Mouse (Mus musculus) hindbrain, postnatal 0 days (tissue): ENCODE data around the gene Smim6. TPM values are rescaled to one million over a fixed set of nuclear protein-coding genes. Genes with fewer than 3 reads are reported as not detected.

Experiments
- ATAC-seq: fragments of 200-750 bp; cut with Nextera tagmentation; 2 replicates; pipeline ENCODE4 v1.8.0; 2017; ENCODE audit warnings: mild to moderate bottlenecking, moderate TSS enrichment, moderate library complexity
- DNase-seq: peaks from one replicate; pipeline ENCODE4 v3.0.0-alpha.2; 2015; ENCODE audit warnings: low spot score
- H3K27ac ChIP-seq: fragments of 300-500 bp; sonication (generic); 2 replicates; pipeline ENCODE4 v1.5.1; 2014; ENCODE audit warnings: mild to moderate bottlenecking
- H3K27me3 ChIP-seq: fragments of 300-500 bp; sonication (generic); 2 replicates; pipeline ENCODE4 v1.6.1; 2014; ENCODE audit warnings: low read length, mixed read lengths; ENCODE audit not compliant: insufficient read depth
- H3K36me3 ChIP-seq: fragments of 300-500 bp; sonication (generic); 2 replicates; pipeline ENCODE4 v1.6.1; 2014; ENCODE audit warnings: low read length, mixed read lengths; ENCODE audit not compliant: insufficient read depth
- H3K4me1 ChIP-seq: fragments of 300-500 bp; sonication (generic); 2 replicates; pipeline ENCODE4 v1.6.1; 2014; ENCODE audit warnings: antibody characterized with exemption, low read length, mixed read lengths; ENCODE audit not compliant: insufficient read depth
- H3K4me2 ChIP-seq: fragments of 300-500 bp; sonication (generic); 2 replicates; pipeline ENCODE4 v1.6.1; 2014; ENCODE audit warnings: low read depth, mild to moderate bottlenecking, low read length, moderate library complexity, mixed read lengths
- H3K4me3 ChIP-seq: fragments of 300-500 bp; sonication (generic); 2 replicates; pipeline ENCODE4 v1.5.1; 2014; ENCODE audit warnings: low read length
- H3K9ac ChIP-seq: fragments of 300-500 bp; sonication (generic); replicated peaks from 2 replicates; pipeline ENCODE4 v1.6.1; 2014; ENCODE audit warnings: mild to moderate bottlenecking, low read length, moderate library complexity, mixed read lengths
- H3K9me3 ChIP-seq: fragments of 300-500 bp; sonication (generic); 2 replicates; pipeline ENCODE4 v1.6.1; 2016; ENCODE audit warnings: low read length, mixed read lengths
- CTCF ChIP-seq: IDR thresholded peaks from 2 replicates; pipeline ENCODE4 v1.5.1; 2016; ENCODE audit warnings: antibody characterized with exemption, control low read depth, low read depth
- WGBS: fragments of 180-500 bp; shearing (Covaris S2); extraction: QIAGEN DNeasy Blood & Tissue Kit; methylation state at CpG from one replicate; pipeline ENCODE4 v1.1.7; 2014; 5-methylcytosine and 5-hydroxymethylcytosine counted together
- polyA plus RNA-seq: library from polyadenylated mRNA; unstranded; fragments of >200 nt; fragmentation: Nextera tagmentation; extraction: Ambion mirVana; gene quantifications from 2 replicates; pipeline ENCODE4 v1.2.1, GENCODE M21; 2015
- total RNA-seq: library from RNA; depleted of rRNA; stranded (reverse); fragments of >200 nt; gene quantifications from 2 replicates; pipeline ENCODE4 v1.2.3, GENCODE M21; 2014

The Smim6 gene
- total and polyA plus RNA-seq, 2 experiments from 2014 or later = 0.35 TPM; not detected in 1

DNA sequence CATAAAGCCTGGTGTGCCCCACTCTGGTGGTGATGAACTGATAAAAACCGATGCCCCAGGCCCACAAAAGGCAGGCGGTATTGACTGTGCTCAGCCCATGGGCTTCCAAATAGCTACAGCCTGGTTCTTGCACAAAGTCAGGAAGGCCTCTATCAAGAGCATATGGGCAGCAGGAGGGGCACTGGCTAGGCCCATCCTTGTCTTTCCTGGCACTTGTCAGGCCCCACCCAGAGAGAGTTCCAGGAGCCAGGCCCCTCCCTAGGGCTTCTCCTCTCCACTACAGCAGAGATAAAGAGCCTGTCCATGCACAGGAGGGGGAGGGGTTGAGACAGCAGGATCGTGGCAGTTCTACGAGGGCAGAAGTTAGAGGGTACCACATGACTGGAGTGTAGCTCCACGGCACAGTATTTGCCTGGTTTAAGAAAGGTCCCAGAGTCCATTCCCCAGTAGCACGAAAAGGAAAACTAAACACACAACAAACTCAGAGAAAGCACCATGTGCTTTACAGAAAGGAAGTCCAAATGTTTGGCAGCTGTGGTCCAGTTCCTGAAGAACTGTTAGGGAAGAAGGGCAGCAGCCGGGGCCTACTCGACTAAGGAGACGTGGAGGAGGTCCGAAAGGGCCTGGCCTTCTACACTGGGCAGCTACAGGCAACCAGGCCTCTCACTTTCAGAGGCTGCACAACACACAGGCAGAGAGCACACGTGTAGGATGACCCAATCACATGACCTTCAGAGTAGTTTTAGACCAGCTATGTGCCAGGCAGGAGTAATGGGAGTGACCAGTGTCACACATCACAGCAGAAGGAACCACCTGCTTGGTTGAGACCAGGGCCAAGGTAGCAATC is 8.2 kb upstream of the Smim6 start:
- Histone ChIP-seq H3K4me1 (no peaks in the 10 kb centered on the region), H3K27me3 (no peaks in the 10 kb centered on the region), H3K9ac (no peak overlapping the region), H3K9me3 (no peaks in the 10 kb centered on the region), H3K4me3 (no peak overlapping the region), H3K27ac (no peak overlapping the region), H3K36me3 (no peaks in the 10 kb centered on the region), H3K4me2 (no peak overlapping the region)
- WGBS = 74% methylated on average over 11 of the region's 11 CpGs
- ATAC-seq = no peak
- TF ChIP-seq CTCF = no peak
- DNase-seq = no peak

GRCm38 (mm10) chr11:115904231-115904955 is 7.4 kb upstream of the Smim6 start:
- H3K27me3 ChIP-seq = no peaks in the 10 kb centered on the region
- H3K36me3 ChIP-seq = no peaks in the 10 kb centered on the region
- H3K4me2 ChIP-seq = no peak overlapping the region
- H3K4me1 ChIP-seq = no peaks in the 10 kb centered on the region
- no peaks in the 10 kb centered on the region for H3K9me3 ChIP-seq
- WGBS = 82% methylated on average over 8 of the region's 8 CpGs
- no peak for TF ChIP-seq CTCF
- no peak overlapping the region for H3K27ac ChIP-seq
- H3K9ac ChIP-seq = no peak overlapping the region
- H3K4me3 ChIP-seq = no peak overlapping the region
- DNase-seq (no peak), ATAC-seq (no peak)

DNA sequence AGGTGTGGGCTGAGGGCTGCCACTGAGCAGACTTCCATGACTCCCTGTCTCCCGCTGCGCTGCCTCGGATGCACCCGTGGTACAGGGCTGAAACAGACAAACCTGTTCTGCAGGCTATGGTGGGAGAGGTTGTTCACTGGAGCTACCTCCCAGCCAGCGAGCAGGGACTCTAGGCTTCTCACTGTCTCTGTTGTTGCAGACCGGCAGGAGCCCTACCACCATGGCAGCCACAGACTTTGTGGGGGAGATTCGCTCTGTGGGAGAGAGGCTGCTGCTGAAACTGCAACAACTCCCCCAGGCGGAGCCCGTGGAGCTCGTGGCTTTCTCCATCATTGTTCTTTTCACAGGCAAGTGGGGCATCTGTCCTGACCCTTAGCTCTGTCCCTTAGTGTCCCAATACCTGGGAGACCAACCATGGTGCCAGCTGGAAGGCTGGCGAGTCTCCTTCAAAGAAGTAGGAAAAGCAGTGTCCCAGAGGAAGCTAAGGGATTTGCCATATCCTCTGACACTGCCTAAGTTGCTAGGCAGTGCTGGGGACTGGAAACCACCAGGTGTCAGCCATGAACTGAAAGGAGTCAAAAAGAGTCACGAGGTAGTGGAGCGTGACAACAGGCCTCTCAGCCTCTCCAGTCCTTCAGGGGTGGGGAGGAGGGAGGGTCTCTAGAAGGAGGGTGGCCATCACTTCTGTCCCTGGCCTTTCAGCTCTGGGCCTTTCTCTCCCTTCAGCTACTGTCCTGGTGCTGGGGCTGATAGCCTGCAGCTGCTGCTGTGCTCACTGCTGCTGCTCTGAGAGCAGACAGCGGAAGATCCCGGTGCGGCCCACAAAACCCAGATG is 6.6 kb upstream of the Smim6 start:
- H3K9me3 ChIP-seq = no peaks in the 10 kb centered on the region
- TF ChIP-seq CTCF = no peak
- H3K4me3 ChIP-seq = no peak overlapping the region
- no peak overlapping the region for H3K4me2 ChIP-seq
- H3K9ac ChIP-seq = 0 out of 2 replicates have a peak overlapping the region, but pooled peaks have one; percentile 9
- ATAC-seq (no peak), DNase-seq (peak; percentile 17)
- no peaks in the 10 kb centered on the region for H3K27me3 ChIP-seq
- H3K36me3 ChIP-seq = 0 out of 2 replicates have a peak, but pooled peaks cover 5% of the 10 kb centered on the region
- H3K4me1 ChIP-seq = no peaks in the 10 kb centered on the region
- 54% methylated on average over 16 of the region's 16 CpGs for whole genome bisulfite sequencing
- no peak overlapping the region for H3K27ac ChIP-seq

- ATAC-seq = no peak
- no peaks in the 10 kb centered on the region for H3K4me1 ChIP-seq
- H3K4me3 ChIP-seq = no peak overlapping the region
- H3K9me3 ChIP-seq = no peaks in the 10 kb centered on the region
- no peaks in the 10 kb centered on the region for H3K27me3 ChIP-seq
- 0 out of 2 replicates have a peak overlapping the region, but pooled peaks have one; percentile 9 for H3K9ac ChIP-seq
- no peak overlapping the region for H3K27ac ChIP-seq
- 0 out of 2 replicates have a peak, but pooled peaks cover 5% of the 10 kb centered on the region for H3K36me3 ChIP-seq
- H3K4me2 ChIP-seq = no peak overlapping the region
- no peak for DNase-seq
- no peak for TF ChIP-seq CTCF
- WGBS = 77% methylated on average over 3 of the region's 3 CpGs
Measured at GRCm38 (mm10) chr11:115906116-115906515, 5.7 kb upstream of the Smim6 start.

DNA sequence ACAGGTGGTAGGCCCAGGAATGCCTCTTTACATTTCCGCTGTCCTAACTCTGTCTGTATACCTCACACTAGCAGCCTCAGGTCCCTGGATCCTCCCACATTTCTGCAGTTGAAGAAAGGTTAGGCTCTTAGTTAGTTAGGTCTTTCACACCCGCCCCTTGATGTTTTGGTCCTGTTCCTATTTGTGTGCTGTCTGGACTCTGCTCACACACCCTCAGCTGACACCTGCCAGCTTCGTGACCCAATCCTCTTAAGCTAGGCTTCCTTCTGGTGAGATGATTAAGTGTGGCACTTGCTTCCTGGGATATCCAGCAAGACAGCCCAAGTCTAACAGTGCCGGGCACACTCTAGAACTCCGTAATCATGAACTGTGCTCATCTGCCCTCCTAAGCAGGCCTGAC is 5.3 kb upstream of the Smim6 start:
- ATAC-seq (no peak), DNase-seq (no peak)
- 89% methylated on average over 5 of the region's 5 CpGs for WGBS
- no peaks in the 10 kb centered on the region for H3K4me1 ChIP-seq
- no peak overlapping the region for H3K4me2 ChIP-seq
- H3K27me3 ChIP-seq = no peaks in the 10 kb centered on the region
- no peaks in the 10 kb centered on the region for H3K9me3 ChIP-seq
- TF ChIP-seq CTCF = no peak
- H3K36me3 ChIP-seq = 0 out of 2 replicates have a peak, but pooled peaks cover 5% of the 10 kb centered on the region
- H3K9ac ChIP-seq = no peak overlapping the region
- no peak overlapping the region for H3K4me3 ChIP-seq
- H3K27ac ChIP-seq = no peak overlapping the region

GRCm38 (mm10) chr11:115911134-115911561 is 669 bp upstream of the Smim6 start:
- H3K4me3 ChIP-seq = no peak overlapping the region
- H3K4me2 ChIP-seq = no peak overlapping the region
- H3K27ac ChIP-seq = no peak overlapping the region
- no peaks in the 10 kb centered on the region for H3K4me1 ChIP-seq
- no peak for TF ChIP-seq CTCF
- H3K36me3 ChIP-seq = peaks cover 19% of the 10 kb centered on the region
- DNase-seq (no peak), ATAC-seq (no peak)
- H3K9me3 ChIP-seq = no peaks in the 10 kb centered on the region
- no peak overlapping the region for H3K9ac ChIP-seq
- H3K27me3 ChIP-seq = no peaks in the 10 kb centered on the region
- WGBS = 94% methylated on average over 5 of the region's 5 CpGs
